40 mouse cellular contexts compared by ENCODE assay signal in genomic region chr9:107658096-107658495, GRCm38 (mm10). TPM values are rescaled to one million over a fixed set of nuclear protein-coding genes. Genes with fewer than 3 reads are reported as not detected.
"Had no signal": no experiment of that assay in that cellular context is flagged by ENCODE, and none has a peak within 500 bp of the region (broad histone marks: within the 10 kb centered on the region; RNA-seq: fewer than 3 reads in every experiment).

No protein-coding gene starts in this region.

- H3K36me3 ChIP-seq: heart, embryonic 10.5 days; heart, embryonic 12.5 days; heart, embryonic 13.5 days; heart, embryonic 15.5 days; hindbrain, embryonic 13.5 days; hindbrain, embryonic 15.5 days; intestine, embryonic 15.5 days; kidney, embryonic 15.5 days had no signal

- H3K27ac ChIP-seq: heart, adult 2 months; heart, embryonic 10.5 days; heart, embryonic 13.5 days; heart, embryonic 15.5 days; hindbrain, embryonic 13.5 days; hindbrain, embryonic 15.5 days; intestine, embryonic 15.5 days; kidney, embryonic 15.5 days; kidney, postnatal 0 days; layer of hippocampus, adult 2 months had no signal

- DNase-seq: heart, adult 18-20 months; heart, adult 2 months; heart, postnatal 10 days; heart, postnatal 14 days; heart, postnatal 36 days; heart, postnatal 4 days; kidney, adult 11 months; kidney, adult 18-20 months; kidney, adult 2 months; kidney, adult 8-10 months; kidney, adult 9 months; kidney, postnatal 10 days; kidney, postnatal 14 days; kidney, postnatal 25 days; kidney, postnatal 36 days; kidney, postnatal 4 days; layer of hippocampus, adult 9-11 months; layer of hippocampus, postnatal 36 days had no signal

- H3K4me3 ChIP-seq: heart, adult 2 months; heart, embryonic 10.5 days; heart, embryonic 12.5 days; heart, embryonic 13.5 days; heart, embryonic 15.5 days; hindbrain, embryonic 13.5 days; hindbrain, embryonic 15.5 days; intestine, embryonic 15.5 days; kidney, embryonic 15.5 days; layer of hippocampus, adult 2 months had no signal

- H3K9ac ChIP-seq: heart, embryonic 12.5 days; heart, embryonic 13.5 days; heart, embryonic 15.5 days; hindbrain, embryonic 13.5 days; hindbrain, embryonic 14.5 days; hindbrain, embryonic 15.5 days; intestine, embryonic 15.5 days; kidney, embryonic 15.5 days had no signal

- H3K27me3 ChIP-seq: heart, embryonic 15.5 days; hindbrain, embryonic 13.5 days; hindbrain, embryonic 15.5 days; intestine, embryonic 15.5 days; kidney, embryonic 15.5 days had no signal

- H3K9me3 ChIP-seq: heart, embryonic 10.5 days; heart, embryonic 12.5 days; heart, embryonic 13.5 days; heart, embryonic 15.5 days; hindbrain, embryonic 13.5 days; hindbrain, embryonic 15.5 days; intestine, embryonic 15.5 days; kidney, embryonic 15.5 days had no signal

- H3K4me2 ChIP-seq: heart, embryonic 11.5 days; heart, embryonic 12.5 days; heart, embryonic 13.5 days; heart, embryonic 15.5 days; hindbrain, embryonic 13.5 days; hindbrain, embryonic 14.5 days; hindbrain, embryonic 15.5 days; intestine, embryonic 15.5 days; kidney, embryonic 15.5 days had no signal

- H3K4me1 ChIP-seq: heart, embryonic 12.5 days; heart, embryonic 13.5 days; heart, embryonic 15.5 days had no signal

- ATAC-seq: hindbrain, embryonic 16.5 days; hindbrain, postnatal 0 days; inflammation-experienced regulatory T-cells, adult 6 months; intestine, embryonic 15.5 days; intestine, embryonic 16.5 days; intestine, postnatal 0 days had no signal

RNA-seq across cellular contexts. Expression of gene Slc38a3, which starts 11.2 kb away (rescaled TPM):
- total RNA-seq: hematopoietic stem cell, adult 5-6 weeks had no signal
- polyA plus RNA-seq: inflammation-experienced regulatory T-cells, adult 6 months had no signal

RNA-seq across cellular contexts. Expression of gene Gnat1, which starts 21.4 kb away (rescaled TPM):
- total RNA-seq: heart, adult 18-20 months; heart, adult 2 months; heart, adult 8-10 months; heart, postnatal 10 days; heart, postnatal 14 days; heart, postnatal 25 days; heart, postnatal 36 days; heart, postnatal 4 days; hematopoietic stem cell, adult 5-6 weeks; layer of hippocampus, adult 18-20 months; layer of hippocampus, postnatal 25 days; layer of hippocampus, postnatal 36 days had no signal
- polyA plus RNA-seq: heart, adult 2 months had no signal

RNA-seq across cellular contexts. Expression of gene Sema3b, which starts 49.1 kb away (rescaled TPM):
- total RNA-seq: hematopoietic stem cell, adult 5-6 weeks had no signal
- polyA plus RNA-seq: inflammation-experienced regulatory T-cells, adult 6 months had no signal

RNA-seq across cellular contexts. Expression of gene Sema3f, which starts 52.2 kb away (rescaled TPM):
- polyA plus RNA-seq: inflammation-experienced regulatory T-cells, adult 6 months had no signal
